Mouse (Mus musculus): ENCODE results near the gene Hist1h1t.

Gene Hist1h1t

DNA sequence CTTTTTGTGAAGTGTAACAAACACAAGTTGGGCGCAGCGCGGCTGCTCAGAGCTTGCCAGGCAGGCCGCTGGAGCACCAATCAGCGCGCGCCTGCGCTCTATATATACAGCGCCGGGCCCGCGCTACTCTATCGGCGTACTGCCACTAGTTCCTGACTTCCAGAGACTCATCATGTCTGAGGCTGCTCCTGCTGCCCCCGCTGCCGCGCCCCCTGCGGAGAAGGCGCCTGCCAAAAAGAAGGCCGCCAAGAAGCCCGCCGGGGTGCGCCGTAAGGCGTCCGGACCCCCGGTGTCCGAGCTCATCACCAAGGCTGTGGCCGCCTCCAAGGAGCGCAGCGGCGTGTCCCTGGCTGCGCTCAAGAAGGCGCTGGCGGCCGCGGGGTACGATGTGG lies 43.1 kb downstream of the Hist1h1t start, which contains the start of gene Hist1h1c:
TSS of gene Hist1h1c (plus strand) at position 132 of the 392 bp plus-strand sequence.
- peak; percentile 94 for DNase-seq

DNA sequence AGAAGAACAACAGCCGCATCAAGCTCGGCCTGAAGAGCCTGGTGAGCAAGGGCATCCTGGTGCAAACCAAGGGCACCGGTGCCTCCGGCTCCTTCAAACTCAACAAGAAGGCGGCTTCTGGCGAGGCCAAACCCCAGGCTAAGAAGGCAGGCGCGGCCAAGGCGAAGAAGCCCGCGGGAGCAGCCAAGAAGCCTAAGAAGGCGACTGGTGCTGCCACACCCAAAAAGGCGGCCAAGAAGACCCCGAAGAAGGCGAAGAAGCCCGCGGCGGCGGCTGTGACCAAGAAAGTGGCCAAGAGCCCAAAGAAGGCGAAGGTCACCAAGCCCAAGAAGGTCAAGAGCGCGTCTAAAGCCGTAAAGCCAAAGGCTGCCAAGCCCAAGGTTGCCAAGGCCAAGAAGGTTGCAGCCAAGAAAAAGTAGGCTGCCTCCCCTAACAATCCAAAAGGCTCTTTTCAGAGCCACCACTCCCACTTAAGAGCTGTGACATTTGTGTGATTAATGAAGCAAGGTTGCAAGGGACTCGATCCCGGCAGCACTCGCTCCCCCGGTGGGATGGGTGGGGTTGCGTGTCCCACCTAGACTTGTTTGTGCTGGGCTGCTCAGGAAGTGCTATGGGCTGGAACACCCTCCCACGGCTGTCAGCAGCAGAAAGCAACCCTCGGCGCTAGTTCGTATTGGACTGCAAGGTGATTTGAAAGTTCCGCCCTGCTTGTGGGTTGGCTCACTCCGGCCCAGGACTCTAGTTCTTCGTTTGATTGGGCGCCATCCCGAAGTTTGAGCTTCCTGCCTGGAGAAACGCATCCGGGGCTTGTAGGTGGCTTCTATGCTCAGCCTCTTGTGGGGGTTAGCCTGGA lies 43.7 kb downstream of the Hist1h1t start:
- DNase-seq = peak; percentile 95

DNA sequence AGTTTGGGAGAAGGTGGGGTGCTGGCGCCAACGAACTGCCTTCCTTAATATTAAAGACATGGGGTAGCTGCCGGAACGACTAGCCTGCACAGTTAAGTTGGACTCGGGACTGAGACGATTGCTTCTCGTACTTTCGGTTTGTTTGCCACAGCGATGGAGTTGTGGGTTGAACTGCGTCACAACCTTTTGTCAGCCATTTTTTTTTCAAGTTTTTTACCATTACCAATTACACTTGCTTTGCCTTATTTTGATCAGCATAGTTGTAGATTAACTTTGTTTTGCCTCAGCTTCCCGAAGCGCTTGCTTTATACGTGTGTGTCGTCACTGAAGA lies 44.3 kb downstream of the Hist1h1t start:
- DNase-seq = no peak

DNA sequence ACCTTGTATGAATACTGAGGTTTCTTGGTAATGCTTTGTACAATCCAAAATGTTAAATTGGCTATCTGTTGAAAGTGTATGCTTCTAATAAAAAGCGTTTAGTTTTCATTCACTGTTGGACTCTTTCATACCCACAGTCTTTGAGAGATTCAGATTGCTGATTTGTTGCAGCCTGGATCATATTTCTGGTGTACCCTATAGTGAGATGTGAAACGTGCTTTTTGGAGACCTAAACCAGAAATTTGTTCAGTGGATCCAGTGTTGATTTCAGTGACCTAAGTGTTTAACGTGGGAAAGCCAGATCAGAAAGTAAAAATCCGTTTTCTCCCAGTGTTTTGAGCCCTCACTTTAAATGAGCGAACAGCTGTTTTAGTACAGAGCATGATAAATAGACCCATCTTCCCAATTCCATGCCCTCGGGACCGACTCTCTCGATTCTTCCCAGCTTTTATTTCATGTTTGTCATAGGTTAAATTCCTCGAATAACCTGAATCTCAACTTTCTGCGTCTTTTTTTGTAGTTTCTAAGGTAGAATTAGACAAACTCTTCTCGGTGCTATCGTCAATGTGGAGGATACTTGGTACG lies 44.7 kb downstream of the Hist1h1t start:
- DNase-seq = no peak

GRCm38 (mm10) chr13:23740910-23741309 lies 45.3 kb downstream of the Hist1h1t start:
- DNase-seq = no peak

- DNase-seq = no peak
Measured at GRCm38 (mm10) chr13:23742007-23742406, 46.4 kb downstream of the Hist1h1t start.

GRCm38 (mm10) chr13:23743215-23743614 lies 47.6 kb downstream of the Hist1h1t start:
- DNase-seq = no peak

DNA sequence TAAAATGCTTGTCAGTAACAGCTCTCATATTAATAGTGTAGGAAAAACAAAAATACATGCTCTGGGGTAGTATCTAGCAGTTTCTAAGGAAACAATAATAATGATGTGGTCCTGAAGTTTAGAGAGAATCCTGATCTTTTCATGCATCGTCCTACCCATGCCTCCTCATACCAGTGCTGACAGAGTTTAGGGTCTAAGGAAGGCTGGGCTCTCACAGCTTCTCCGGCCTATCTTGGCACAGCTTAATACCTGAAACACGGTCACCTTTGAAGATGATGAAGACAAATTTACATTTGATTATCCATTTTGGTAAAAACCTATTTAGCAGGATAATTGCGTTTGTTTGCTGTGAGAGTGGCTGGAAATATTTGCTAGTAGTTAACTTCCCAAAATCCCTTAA lies 48.3 kb downstream of the Hist1h1t start:
- DNase-seq = no peak

DNA sequence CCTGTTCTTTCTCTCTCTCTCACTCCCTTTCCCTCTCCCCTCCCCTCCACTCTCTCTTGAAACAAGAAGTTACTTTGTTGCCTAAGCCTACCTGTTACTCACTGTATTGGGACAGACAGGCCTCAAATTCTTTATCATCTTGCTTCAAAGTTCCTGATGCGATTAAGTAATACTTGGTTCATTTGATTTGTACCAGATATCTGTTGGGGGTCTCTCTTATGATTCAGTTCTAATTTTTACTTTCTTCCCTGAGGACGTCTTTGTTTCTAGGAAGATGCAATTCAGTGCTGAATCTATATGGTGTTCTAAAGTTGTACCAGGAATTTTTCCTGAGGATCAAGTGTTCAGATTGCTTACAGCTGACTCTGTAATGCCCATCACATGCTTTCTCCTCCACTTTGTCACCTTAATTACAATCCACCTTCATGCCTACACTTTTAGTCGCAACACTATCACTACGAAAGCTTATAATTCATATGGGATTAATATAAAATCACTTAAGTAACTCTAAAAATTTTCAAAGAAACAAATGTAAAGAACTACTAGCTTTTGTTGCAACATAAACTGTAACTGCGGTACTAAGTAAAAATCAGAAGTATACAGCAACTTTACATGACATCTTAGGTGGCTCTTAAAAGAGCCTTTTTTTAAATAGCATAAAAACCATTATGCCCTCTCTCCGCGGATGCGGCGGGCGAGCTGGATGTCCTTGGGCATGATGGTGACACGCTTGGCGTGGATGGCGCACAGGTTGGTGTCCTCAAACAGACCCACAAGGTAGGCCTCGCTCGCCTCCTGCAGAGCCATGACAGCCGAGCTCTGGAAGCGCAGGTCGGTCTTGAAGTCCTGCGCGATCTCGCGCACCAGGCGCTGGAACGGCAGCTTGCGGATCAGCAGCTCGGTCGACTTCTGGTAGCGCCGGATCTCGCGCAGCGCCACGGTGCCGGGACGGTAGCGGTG lies 49.1 kb downstream of the Hist1h1t start:
- no peak for DNase-seq

GRCm38 (mm10) chr13:23745381-23746161 lies 50.0 kb downstream of the Hist1h1t start, which contains the start of gene Hist1h3c:
Gene Hist1h3c, minus strand, starts transcription at chr13:23745602.
- DNase-seq = peak; percentile 91

Data from lung, postnatal 10 days (tissue).